Mouse (Mus musculus): ENCODE data around the gene Spint5.
A peak's percentile ranks its signal among the peaks of the same experiment; 100 is the strongest.
"Not testable (repeated sequence)": the region's sequence is repeated elsewhere in the genome, so short reads cannot be mapped to it uniquely, and the experiment has no call there.

Spint5 gene

DNA sequence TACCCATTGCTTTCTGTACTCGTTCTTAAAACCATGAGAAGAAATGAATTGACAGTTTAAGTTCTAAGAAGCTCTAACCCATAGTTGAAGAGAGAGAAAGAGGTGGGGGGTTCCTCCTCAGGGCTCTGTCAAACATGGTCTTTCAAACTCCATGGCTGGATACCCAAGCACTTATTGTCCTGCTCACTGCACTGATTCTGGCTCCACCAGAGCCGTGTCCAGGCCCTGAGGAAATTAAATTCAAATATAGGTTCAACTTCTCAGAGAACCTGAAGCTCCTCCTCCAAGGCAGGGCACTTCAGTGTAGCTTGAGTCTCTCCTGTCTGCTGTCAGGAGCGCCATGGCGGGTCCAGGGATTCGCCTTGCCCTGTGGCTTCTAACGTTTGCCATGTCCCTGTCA, at the start of gene Spint5:
TSS of gene Spint5 (plus strand) at position 301 of the 400 bp plus-strand sequence.
- no peak for DNase-seq

DNA sequence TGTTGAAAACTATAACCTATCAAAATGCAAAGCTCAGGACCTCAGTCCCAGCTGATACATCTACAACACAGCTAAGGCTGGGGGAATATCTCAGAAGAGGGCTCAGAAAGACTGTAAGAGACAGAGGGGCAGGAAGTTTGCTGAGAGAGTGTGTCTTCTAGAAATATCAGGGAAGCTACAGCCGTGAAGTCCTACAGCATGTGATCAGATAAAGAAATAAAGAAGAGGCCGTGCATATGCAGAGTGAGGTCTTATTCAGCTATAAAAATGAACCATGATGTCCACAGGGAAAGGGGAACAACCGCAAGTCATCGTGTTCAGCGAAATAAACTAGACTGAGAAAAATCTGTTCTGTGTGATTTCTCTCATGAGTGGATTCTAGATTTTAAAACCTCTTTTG, 44.8 kb upstream of the Spint5 start:
- no peak for DNase-seq

- DNase-seq: no peak
Measured at GRCm38 (mm10) chr2:164670938-164671337, 44.2 kb upstream of the Spint5 start.

DNA sequence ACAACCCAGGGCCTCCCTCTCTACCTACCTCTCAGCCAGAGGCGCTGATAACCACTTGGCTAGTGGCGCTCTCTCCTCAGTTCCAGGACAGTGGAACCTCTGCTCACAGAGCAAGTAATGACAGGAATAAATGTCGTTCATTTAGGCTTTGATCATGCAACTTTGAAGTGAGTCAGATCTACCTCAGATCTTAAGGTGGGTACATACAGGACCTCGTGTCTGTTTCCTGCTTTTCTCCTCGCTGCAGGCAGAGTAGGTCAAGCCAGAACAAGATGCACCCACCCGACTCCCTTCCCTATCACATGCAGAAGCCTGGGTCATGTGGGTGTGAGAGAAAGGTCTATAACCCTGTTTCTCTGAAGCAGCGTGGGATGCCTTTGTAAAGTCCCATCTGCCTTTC, 41.1 kb upstream of the Spint5 start, which contains the start of gene Wfdc11:
TSS of gene Wfdc11 (minus strand) at position 101 of the 400 bp plus-strand sequence.
- no peak for DNase-seq

DNA sequence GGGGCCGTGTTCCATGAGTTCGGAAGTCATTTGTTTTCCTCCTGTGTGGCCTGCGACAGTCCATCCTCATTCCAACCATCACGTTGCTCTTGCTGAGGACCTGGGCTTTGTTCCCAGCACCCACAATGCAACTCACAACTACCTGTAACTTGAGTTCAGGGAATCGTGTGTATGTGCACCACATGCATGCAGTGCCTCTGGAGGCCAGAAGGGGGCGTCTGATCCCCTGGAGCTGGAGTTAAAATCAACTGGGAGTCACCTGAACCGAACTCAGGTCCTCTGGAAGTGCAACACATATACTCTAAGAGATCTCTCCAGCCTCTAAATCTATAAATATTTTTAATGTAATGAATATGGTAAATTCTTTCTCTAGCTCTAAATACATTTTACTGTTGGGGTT, 39.0 kb upstream of the Spint5 start:
- no peak for DNase-seq

DNA sequence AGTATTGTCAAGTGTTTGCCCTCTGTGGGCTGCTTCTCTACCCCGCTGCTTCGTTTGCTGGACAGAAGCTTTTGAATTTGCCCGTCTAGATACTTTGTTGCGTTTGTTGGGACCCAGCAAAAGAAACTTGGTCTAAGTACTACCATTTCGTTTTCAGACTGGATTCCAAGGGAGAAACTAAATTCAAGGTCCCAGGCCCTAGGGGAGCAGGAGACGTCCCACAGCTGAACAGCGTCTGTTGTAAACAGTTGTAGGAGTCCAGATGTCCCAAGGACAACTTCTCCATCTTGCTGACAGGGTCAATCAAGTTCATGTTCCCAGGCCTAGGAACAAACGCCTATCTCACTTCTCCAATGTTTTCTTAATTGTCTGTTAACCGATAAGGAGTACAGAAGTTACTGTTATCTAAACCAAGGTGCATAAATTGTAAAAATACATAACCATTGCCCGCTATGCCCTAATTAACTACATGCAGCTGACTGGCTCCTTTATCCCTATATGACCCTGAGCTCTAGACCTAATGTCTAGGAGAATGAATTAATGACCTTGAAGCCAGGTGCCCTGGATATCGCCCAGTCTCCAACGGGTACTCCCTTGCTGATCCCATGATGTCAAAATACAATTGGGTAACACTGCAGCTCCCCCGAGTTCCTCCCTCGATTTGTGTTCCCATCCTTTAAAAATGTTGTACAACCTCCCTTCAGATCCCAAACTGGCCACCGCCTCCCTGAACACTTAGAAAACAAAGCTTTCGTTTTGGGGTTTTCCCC, 38.0 kb upstream of the Spint5 start:
- no peak for DNase-seq

DNA sequence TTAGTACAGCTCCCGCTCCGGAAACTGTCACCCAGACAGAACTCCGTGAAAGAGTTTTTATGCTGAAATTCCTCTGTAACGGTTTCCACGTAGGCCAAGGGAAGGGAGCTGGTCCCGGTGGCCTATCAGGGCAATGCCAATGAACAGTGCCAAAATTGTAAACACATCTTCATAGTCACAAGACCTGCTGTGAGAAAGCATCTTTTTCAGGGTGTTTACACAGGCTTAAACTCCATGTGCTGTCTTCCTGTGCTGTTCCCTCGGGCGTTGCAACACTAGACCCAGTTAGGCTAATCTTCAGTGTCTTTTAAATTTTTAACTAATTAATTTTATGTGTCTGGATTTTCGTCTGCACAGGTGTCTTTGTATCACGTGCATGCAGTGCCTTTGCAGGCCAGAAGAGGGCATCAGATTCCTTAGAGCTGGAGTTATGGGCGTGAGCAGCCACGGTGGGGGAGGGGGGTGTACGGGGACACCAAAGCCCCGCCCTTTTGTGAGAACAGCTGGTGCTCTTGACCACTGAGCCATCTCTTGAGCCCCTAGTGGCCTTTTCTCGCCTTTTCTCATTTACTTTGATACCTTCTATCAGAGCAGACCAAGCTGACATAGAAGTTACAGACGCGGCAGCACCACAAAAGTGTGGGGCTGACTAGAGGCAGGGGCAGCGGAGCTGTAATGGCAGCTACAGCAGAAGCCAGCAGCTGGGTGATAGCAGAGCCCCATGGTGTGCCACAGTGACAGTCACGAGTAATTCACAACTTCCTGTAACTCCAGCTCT, 36.1 kb upstream of the Spint5 start:
- peak; percentile 91 for DNase-seq

DNA sequence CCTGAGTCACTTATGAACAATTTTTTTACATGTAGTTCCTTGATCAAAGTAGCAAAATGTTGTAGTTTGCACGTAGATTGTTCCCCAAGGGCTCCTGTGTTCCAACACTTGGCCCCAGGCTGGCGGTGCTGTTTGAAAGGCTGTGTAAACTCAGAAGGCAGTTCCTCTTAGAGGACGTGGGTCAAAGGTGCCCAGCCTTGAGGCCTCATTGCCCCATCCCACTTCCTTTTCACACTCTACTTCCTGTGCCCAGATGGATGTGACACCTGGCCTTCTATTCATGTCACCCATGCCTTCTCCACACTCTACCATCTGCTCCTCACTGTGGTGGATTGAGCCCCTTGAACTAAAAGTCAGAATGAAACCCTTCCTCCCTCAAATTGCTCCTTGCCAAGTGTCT, 35.2 kb upstream of the Spint5 start:
- DNase-seq: no peak

GRCm38 (mm10) chr2:164684807-164685206, 30.3 kb upstream of the Spint5 start, which contains the start of gene Wfdc13:
Wfdc13 (plus strand) TSS chr2:164685107.
- DNase-seq: no peak

DNA sequence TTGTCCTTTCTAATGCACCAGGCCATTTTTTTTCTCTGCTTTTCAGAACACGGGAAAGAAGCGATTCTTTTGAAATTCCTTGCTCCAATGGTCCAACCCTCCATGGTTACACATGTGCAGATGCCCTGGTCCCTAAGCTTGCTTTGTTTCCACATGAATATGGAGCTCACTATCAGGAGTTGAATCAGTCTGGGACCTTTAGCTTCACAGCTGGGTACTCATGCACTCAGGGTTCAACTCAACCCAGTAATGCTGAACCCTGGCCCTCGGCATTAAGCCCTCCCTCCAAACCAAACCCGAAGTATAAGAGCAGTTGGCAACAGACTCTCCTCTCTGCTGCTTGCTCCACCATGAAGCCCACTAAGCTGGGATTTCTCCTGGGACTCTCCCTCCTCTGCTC, 16.9 kb upstream of the Spint5 start, which contains the start of gene Spint4:
TSS of gene Spint4 (plus strand) at position 301 of the 400 bp plus-strand sequence.
- no peak for DNase-seq

DNA sequence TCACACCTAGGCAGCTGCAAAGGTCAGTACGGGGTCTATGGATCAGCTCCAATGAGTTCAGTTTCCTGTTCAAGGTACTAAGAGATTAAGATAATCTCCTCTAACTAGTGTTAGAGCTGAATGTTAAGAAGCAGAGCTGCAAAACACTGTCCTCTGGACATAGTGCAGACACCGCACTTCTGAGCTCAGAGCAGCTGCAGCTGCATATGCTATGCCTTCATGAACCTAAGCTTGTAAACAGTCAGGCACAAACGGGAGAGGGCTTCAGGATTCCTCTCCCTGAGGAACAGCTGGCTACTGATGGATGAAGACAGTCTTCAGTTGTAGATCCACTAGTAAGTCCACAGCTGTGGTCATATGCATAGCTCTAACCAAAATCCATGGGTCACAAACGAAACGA, 14.1 kb upstream of the Spint5 start:
- no peak for DNase-seq

DNA sequence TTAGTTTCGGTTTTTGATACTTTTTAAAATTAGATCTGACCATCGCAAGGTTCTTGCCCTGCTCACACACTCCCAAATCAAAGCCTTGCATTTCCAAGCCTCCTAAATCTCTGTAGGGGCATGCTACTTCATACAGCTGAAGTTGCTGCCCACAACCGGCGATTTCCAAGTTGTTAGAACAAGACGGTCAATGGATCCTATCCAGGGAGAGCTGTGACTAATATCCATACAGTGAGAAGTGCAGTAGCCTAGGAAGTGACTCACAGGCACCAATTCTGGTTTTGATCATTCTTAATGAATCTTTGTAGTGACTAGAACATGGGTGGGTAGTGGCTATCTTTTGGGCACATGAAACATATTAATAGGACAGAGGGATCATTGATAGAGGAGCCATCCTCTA, 13.3 kb upstream of the Spint5 start:
- DNase-seq: no peak

DNA sequence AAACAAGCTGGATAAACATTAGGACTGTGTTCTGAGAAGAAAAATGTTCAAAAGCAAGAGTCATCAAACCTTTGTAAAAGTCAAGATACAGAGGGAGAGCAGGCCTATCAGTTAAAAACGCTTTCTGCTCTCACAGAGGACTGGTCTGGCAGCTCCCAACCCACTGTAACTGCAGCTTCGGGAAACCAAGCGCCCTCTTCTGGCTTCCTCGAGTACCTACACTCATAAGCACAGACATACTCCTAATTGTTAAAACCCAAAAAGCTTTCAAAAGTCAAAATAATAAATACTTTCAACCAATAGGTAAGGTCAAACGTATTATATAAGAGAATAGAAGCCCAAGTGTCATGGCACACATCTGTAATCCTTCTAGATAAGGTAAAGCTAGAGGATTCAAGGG, 10.9 kb upstream of the Spint5 start:
- no peak for DNase-seq

GRCm38 (mm10) chr2:164705328-164705727, 9.8 kb upstream of the Spint5 start:
- DNase-seq: no peak

- DNase-seq: no peak
Measured at GRCm38 (mm10) chr2:164705991-164706390, 9.1 kb upstream of the Spint5 start.

- DNase-seq: not testable (repeated sequence)
Measured at GRCm38 (mm10) chr2:164716194-164716786, 1.2 kb downstream of the Spint5 start.

DNA sequence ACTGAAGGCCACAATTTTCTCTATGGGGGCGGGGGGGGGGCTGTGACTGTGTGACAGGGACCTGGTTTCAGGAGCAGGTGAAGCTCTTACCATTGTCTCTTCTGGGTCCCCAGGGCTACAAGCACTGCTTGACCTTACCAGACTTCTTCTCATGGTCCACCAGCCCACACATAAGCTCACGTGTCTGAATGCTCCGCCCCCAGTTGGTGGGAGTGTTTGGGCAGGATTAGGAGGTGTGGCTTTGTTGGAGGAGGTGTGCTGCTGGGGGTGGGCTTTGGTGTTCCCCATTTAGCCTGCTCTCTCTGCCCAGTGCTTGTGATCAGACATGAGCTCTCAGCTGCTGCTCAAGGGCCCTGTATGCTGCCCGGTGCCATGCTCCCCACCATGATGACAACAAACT, 8.2 kb downstream of the Spint5 start:
- no peak for DNase-seq

DNA sequence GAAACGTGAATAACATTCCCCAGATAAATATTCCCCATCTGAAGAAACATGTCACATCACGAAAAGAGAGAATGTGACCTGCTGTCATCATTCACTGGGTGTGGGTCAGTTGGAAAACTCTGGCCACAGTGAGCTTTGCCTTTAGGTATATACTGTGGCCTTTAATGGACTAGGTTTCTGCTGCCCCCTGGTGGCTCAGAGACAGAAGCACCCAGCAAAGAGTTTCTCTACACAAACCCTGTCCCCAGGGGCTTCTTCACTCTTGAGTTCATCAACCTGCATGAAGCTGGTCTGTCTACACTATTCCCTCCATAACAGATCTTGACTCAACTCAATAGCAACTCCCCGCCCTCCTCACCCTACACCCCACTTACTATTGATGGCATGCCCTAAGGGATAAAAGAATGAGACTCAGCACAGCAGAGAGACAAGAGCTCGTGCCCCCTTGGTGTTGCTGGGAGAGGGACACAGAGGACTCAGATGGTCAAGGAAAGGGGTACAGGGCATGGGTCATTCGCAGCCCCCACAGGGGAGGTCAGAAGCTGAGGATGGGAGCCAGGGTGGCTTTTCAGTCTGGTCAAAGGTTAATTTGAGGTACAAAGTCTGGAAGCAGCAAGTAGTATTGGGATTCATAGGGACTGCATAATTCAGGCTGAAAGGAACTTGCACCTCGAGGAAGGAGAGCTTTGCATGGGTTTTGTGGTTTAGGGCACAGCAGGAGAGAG, 11.0 kb downstream of the Spint5 start:
- peak; percentile 88 for DNase-seq

- DNase-seq: no peak
Measured at GRCm38 (mm10) chr2:164731719-164732118, 16.6 kb downstream of the Spint5 start.

DNA sequence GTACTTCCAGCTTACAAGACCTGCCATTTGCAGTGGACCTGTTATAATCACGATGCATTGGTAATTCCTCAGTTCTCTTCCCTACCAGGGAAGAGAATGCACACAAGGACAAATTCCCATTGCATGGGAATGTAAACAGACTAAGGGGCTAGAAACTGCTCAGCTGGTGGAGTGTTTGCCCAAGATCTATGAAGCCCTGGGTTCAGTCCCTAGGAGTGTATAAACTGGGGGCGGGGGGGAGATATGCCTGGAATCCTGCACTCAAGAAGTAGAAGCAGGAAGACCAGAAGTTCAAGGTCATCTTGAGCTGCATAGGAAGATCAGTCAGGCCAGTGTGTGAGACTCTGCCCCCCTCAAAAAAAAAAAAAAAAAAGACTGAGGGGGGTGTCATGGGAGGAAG, 18.2 kb downstream of the Spint5 start:
- DNase-seq: no peak

- DNase-seq: no peak
Measured at GRCm38 (mm10) chr2:164734839-164735238, 19.7 kb downstream of the Spint5 start.

DNA sequence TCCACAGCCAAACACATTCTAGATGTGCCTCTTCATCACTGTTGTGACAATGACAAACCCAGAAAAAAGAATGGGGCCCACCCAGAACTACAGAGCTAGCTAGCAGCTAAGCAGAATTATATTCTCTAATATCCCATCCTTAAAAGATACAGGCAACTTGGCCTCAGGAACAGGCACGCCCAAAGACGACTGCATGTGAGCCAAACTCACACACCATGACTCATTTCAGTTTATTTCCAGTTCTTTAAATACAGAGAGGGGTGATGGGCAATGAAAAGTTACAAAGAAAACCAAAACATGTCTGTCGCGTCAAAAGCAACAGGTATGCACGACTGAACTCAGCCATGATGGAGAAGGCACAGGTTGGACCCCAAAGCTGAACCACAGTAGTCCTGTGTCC, 20.3 kb downstream of the Spint5 start:
- no peak for DNase-seq

Data from kidney, postnatal 10 days (tissue).